Comparison of ENCODE assay signal across 8 mouse cellular contexts in the genomic region with DNA sequence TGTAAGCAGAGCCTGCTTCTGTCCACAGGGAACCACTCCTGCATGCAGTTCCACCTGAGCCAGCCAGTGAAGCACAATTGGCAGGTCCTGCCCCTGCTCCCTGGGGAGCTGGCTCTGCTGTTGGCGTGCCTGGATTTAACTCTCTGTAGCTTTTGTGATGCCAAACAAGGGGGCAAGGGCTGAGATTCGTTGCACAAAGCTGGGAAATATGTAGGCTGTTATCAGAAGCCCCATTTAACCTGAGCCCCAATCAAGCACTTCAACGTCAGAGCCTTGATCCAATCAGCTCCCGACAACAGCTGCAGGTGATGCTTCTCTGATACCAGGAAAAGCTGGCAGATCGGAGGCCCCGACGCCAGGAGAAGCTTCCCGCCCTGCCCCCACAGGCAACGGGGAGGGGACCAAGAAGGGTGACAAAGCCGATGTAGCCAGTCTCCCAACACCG. TPM values are rescaled to one million over a fixed set of nuclear protein-coding genes. Genes with fewer than 3 reads are reported as not detected.
DNase-seq lines count a peak whose midpoint lies in the region; ATAC-seq lines count a peak whose summit lies in the region.

No protein-coding gene starts in this region.

- WGBS in hindbrain, embryonic 14.5 days = under 1% methylated on average over 11 of the region's 11 CpGs
- WGBS in midbrain, embryonic 15.5 days = under 1% methylated on average over 11 of the region's 11 CpGs

- peak overlapping the region; percentile 62 for H3K4me3 ChIP-seq in hindbrain, embryonic 14.5 days (replicated peaks; ENCODE audit: low read length)
- H3K4me3 ChIP-seq in midbrain, embryonic 15.5 days = peak overlapping the region; percentile 71

- H3K9ac ChIP-seq in hindbrain, embryonic 14.5 days = peak overlapping the region; percentile 80
- peak overlapping the region; percentile 72 for H3K9ac ChIP-seq in midbrain, embryonic 15.5 days

- peaks cover 58% of the 10 kb centered on the region for H3K4me1 ChIP-seq in hindbrain, embryonic 14.5 days (replicated peaks; ENCODE audit: control insufficient read depth, insufficient read depth, low read length)
- peaks cover 68% of the 10 kb centered on the region for H3K4me1 ChIP-seq in midbrain, embryonic 15.5 days

- H3K27me3 ChIP-seq in hindbrain, embryonic 14.5 days (ENCODE audit: control insufficient read depth, insufficient read depth, low read length) = no peaks in the 10 kb centered on the region
- no peaks in the 10 kb centered on the region for H3K27me3 ChIP-seq in midbrain, embryonic 15.5 days (replicated peaks)

- H3K9me3 ChIP-seq in hindbrain, embryonic 14.5 days (ENCODE audit: control insufficient read depth, low read length) = no peaks in the 10 kb centered on the region
- no peaks in the 10 kb centered on the region for H3K9me3 ChIP-seq in midbrain, embryonic 15.5 days

- DNase-seq in cerebellum, adult 11 months = peak; percentile 46
- DNase-seq in embryo, embryonic 11 days = peak; percentile 34
- DNase-seq in hindbrain, embryonic 14.5 days (ENCODE audit: low spot score) = peak; percentile 79
- DNase-seq in spleen, postnatal 4 days (ENCODE audit: low spot score in 2 of 2) = no peak
- no peak for DNase-seq in heart, adult 18-20 months
- DNase-seq in testis, postnatal 14 days (ENCODE audit: low spot score) = no peak

- peak overlapping the region; percentile 84 for H3K4me2 ChIP-seq in hindbrain, embryonic 14.5 days (replicated peaks)
- peak overlapping the region; percentile 69 for H3K4me2 ChIP-seq in midbrain, embryonic 15.5 days

- no peaks in the 10 kb centered on the region for H3K36me3 ChIP-seq in hindbrain, embryonic 14.5 days (replicated peaks; ENCODE audit: control insufficient read depth, insufficient read depth)
- no peaks in the 10 kb centered on the region for H3K36me3 ChIP-seq in midbrain, embryonic 15.5 days (replicated peaks)

- ATAC-seq in hindbrain, embryonic 14.5 days (ENCODE audit: low FRiP score) = peak; percentile 79
- ATAC-seq in midbrain, embryonic 15.5 days (replicated peaks) = peak; percentile 74
- no peak for ATAC-seq in monocyte, adult 5-6 weeks (replicated peaks; ENCODE audit: insufficient number of reproducible peaks, low FRiP score, low TSS enrichment, poor library complexity, severe bottlenecking)

- H3K27ac ChIP-seq in hindbrain, embryonic 14.5 days = peak overlapping the region; percentile 92
- H3K27ac ChIP-seq in midbrain, embryonic 15.5 days = peak overlapping the region; percentile 82

RNA-seq across cellular contexts. Expression of gene Nfasc, which starts 2.5 kb away (rescaled TPM):
- 42.8 and 44.9 TPM in 2 replicates for polyA plus RNA-seq in hindbrain, embryonic 14.5 days (2014; fragmentation: Nextera tagmentation; extraction: Ambion mirVana)
- 46.0 and 52.3 TPM in 2 replicates for polyA plus RNA-seq in midbrain, embryonic 15.5 days (2015; fragmentation: Nextera tagmentation; extraction: Ambion mirVana)
- not detected in 3 replicates for total RNA-seq in monocyte, adult 5-6 weeks (2017)
- under 1 TPM; 0.35 to 0.39 TPM for total RNA-seq in heart, adult 18-20 months (2021)

Comparison
In these comparisons a context has a peak if more than half of its experiments do, and no peak if none do; other contexts are left out.
1. DNase-seq: peak in cerebellum, adult 11 months (single experiment), embryo, embryonic 11 days (single experiment) and hindbrain, embryonic 14.5 days (single experiment); none in spleen, postnatal 4 days (0 of 2), heart, adult 18-20 months (0 of 2) and testis, postnatal 14 days (single experiment).